Mouse (Mus musculus): ENCODE results near the gene Slc31a2.

DNA sequence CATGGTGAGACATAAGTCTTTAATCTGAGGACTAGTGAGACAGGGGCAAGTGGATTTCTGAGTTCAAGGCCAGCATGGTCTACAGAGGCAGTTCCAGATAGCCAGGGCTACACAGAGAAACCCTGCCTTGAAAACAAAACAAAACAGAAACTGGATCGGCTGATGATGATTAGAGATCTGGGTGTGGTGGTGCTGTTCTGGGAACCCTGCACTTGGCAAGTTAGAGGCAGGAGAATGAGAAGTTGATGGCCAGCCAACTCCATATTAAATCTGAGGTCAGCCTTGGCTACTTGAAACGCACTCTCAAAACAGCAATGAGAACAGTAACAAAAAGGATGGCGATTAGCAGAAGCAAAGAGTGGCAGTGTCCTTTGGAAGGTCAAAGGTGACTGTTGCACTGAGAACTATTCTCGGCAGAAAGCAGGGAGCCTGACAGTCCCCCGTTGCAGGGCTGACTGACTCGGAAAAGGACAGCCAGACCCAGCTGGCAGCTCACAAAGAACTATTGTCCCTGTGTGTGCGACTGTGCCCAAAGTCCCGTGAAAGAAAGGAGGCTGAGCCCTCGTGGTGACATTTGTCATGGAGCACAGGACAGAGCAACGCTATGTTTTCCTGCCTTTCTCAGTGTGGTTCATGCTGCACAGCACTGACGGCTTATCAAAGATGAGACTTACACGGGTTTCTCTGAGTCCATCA lies 12.6 kb downstream of the Slc31a2 start:
- TF ChIP-seq GABPA (IDR thresholded peaks at IDR 0.05; ENCODE audit: low read depth, low read length) = no peak
- no peak for TF ChIP-seq CTCF (IDR thresholded peaks at IDR 0.05 in 2 of 3, conservative IDR thresholded peaks at IDR 0.05 in 1 of 3; ENCODE audit: control insufficient read depth in 1 of 3, insufficient read depth in 1 of 3, low read depth in 2 of 3, low read length in 3 of 3, poor library complexity in 1 of 3, severe bottlenecking in 1 of 3)
- no peak for TF ChIP-seq TAL1 (IDR thresholded peaks at IDR 0.05; ENCODE audit: low read length)
